Mouse (Mus musculus) stomach, embryonic 14.5 days (tissue): ENCODE results near the gene Txlng. TPM values are rescaled to one million over a fixed set of nuclear protein-coding genes. Genes with fewer than 3 reads are reported as not detected.

Experiments
- ATAC-seq: fragments of 200-750 bp; cut with Nextera tagmentation; 2 replicates; pipeline ENCODE4 v1.8.0; 2017; ENCODE audit warnings: low read depth, moderate TSS enrichment; ENCODE audit not compliant: insufficient number of reproducible peaks, insufficient read depth, low FRiP score
- H3K27ac ChIP-seq: fragments of 300-500 bp; sonication (generic); 2 replicates; pipeline ENCODE4 v1.5.1; 2014; ENCODE audit warnings: mild to moderate bottlenecking, low read length, moderate library complexity, mixed read lengths
- H3K27me3 ChIP-seq: fragments of 300-500 bp; sonication (generic); 2 replicates; pipeline ENCODE4 v1.6.1; 2014; ENCODE audit warnings: low read length, control low read depth, mixed read lengths; ENCODE audit not compliant: control insufficient read depth, insufficient read depth
- H3K36me3 ChIP-seq: fragments of 300-500 bp; sonication (generic); 2 replicates; pipeline ENCODE4 v1.6.1; 2014; ENCODE audit warnings: mild to moderate bottlenecking, control low read depth, low read length, moderate library complexity, mixed read lengths; ENCODE audit not compliant: control insufficient read depth, insufficient read depth
- H3K4me1 ChIP-seq: fragments of 300-500 bp; sonication (generic); 2 replicates; pipeline ENCODE4 v1.6.1; 2014; ENCODE audit warnings: low read length, control low read depth, mixed read lengths; ENCODE audit not compliant: control insufficient read depth, insufficient read depth
- H3K4me2 ChIP-seq: fragments of 300-500 bp; sonication (generic); replicated peaks from 2 replicates; pipeline ENCODE4 v1.6.1; 2014; ENCODE audit warnings: low read depth, low read length, control low read depth
- H3K4me3 ChIP-seq: fragments of 300-500 bp; sonication (generic); 2 replicates; pipeline ENCODE4 v1.5.1; 2014; ENCODE audit warnings: low read depth, low read length, control low read depth
- H3K9ac ChIP-seq: fragments of 300-500 bp; sonication (generic); replicated peaks from 2 replicates; pipeline ENCODE4 v1.6.1; 2014; ENCODE audit warnings: low read depth, mild to moderate bottlenecking, control low read depth, low read length, moderate library complexity, mixed read lengths
- H3K9me3 ChIP-seq: fragments of 300-500 bp; sonication (generic); 2 replicates; pipeline ENCODE4 v1.6.1; 2016; ENCODE audit warnings: low read depth, low read length, control low read depth; ENCODE audit not compliant: control insufficient read depth
- WGBS: fragments of 180-500 bp; shearing (Covaris S2); extraction: QIAGEN DNeasy Blood & Tissue Kit; methylation state at CpG from one replicate; pipeline ENCODE4 v1.1.7; 2014; 5-methylcytosine and 5-hydroxymethylcytosine counted together
- polyA plus RNA-seq: library from polyadenylated mRNA; unstranded; fragments of >200 nt; fragmentation: Nextera tagmentation; extraction: Ambion mirVana; gene quantifications from 2 replicates; pipeline ENCODE4 v1.2.1, GENCODE M21; 2014

Gene Txlng
- polyA plus RNA-seq, 1 experiment from 2014 or later, result 17.0 TPM

DNA sequence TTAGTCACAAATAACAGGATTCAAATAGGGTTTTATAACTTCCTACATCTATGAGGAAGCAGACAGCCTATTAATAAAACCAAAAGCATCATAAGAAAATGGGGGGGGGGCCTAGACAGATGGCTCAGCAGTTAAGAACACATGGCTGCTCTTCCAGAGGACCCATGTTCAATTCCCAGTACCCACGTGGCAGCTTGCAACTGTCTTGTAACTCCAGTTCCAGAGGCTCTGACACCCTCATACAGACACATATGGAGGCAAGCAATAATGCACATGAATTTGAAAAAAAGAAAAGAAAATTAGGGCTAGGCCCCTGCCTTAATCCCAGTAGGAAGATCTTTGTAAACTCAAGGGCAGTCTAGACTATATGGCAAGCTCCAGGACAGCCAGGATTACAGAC, 40.9 kb downstream of the Txlng start:
- Histone ChIP-seq H3K27ac (no peak overlapping the region), H3K4me2 (no peak overlapping the region), H3K36me3 (peaks cover 6% of the 10 kb centered on the region), H3K9ac (no peak overlapping the region), H3K4me3 (no peak overlapping the region), H3K27me3 (no peaks in the 10 kb centered on the region), H3K4me1 (no peaks in the 10 kb centered on the region), H3K9me3 (no peaks in the 10 kb centered on the region)
- ATAC-seq, result no peak
- WGBS, result 67% methylated on average over 1 of the region's 1 CpGs

DNA sequence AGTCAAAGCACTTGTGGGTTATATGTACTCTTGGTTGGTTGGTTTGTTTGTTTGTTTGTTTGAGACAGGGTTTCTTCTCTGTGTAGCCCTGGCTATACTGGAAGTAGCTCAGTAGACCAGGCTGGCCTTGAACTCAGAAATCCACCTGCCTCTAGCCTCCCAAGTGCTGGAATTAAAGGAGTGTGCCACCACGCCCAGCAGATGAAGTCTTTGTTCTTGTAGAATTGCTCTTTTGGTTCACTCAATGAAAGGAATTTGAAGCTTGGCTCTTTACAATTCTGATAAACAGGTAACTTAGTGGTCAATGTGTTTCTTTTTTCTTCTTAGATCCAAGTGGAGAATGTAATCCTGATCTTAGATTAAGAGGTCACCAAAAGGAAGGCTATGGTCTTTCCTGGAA, 58.5 kb downstream of the Txlng start:
- ATAC-seq, result no peak
- Histone ChIP-seq H3K9ac (no peak overlapping the region), H3K4me1 (no peaks in the 10 kb centered on the region), H3K36me3 (peaks cover 18% of the 10 kb centered on the region), H3K4me3 (no peak overlapping the region), H3K27ac (no peak overlapping the region), H3K9me3 (no peaks in the 10 kb centered on the region), H3K4me2 (no peak overlapping the region), H3K27me3 (no peaks in the 10 kb centered on the region)
- 72% methylated on average over 1 of the region's 1 CpGs for WGBS

GRCm38 (mm10) chrX:162761716-162762395, 67.4 kb downstream of the Txlng start:
- no peaks in the 10 kb centered on the region for H3K27me3 ChIP-seq
- H3K36me3 ChIP-seq, result peaks cover 11% of the 10 kb centered on the region; the same call in 1 of the 2 replicates
- no peak for ATAC-seq
- H3K4me2 ChIP-seq, result peak overlapping the region; percentile 44
- 0 out of 2 replicates have a peak overlapping the region, but pooled peaks have one; percentile 85 for H3K9ac ChIP-seq
- WGBS, result 37% methylated on average over 9 of the region's 9 CpGs
- H3K4me1 ChIP-seq, result no peaks in the 10 kb centered on the region
- peak overlapping the region; percentile 61 for H3K4me3 ChIP-seq
- H3K27ac ChIP-seq, result no peak overlapping the region
- no peaks in the 10 kb centered on the region for H3K9me3 ChIP-seq

GRCm38 (mm10) chrX:162760958-162761515, 68.2 kb downstream of the Txlng start:
- Histone ChIP-seq H3K4me3 (peak overlapping the region; percentile 61), H3K9ac (peak overlapping the region; percentile 85), H3K27me3 (no peaks in the 10 kb centered on the region), H3K4me2 (peak overlapping the region; percentile 44), H3K9me3 (no peaks in the 10 kb centered on the region), H3K27ac (peak overlapping the region; percentile 99), H3K36me3 (peaks cover 11% of the 10 kb centered on the region; the same call in 1 of the 2 replicates), H3K4me1 (no peaks in the 10 kb centered on the region)
- 15% methylated on average over 42 of the region's 50 CpGs for WGBS
- ATAC-seq, result no peak

DNA sequence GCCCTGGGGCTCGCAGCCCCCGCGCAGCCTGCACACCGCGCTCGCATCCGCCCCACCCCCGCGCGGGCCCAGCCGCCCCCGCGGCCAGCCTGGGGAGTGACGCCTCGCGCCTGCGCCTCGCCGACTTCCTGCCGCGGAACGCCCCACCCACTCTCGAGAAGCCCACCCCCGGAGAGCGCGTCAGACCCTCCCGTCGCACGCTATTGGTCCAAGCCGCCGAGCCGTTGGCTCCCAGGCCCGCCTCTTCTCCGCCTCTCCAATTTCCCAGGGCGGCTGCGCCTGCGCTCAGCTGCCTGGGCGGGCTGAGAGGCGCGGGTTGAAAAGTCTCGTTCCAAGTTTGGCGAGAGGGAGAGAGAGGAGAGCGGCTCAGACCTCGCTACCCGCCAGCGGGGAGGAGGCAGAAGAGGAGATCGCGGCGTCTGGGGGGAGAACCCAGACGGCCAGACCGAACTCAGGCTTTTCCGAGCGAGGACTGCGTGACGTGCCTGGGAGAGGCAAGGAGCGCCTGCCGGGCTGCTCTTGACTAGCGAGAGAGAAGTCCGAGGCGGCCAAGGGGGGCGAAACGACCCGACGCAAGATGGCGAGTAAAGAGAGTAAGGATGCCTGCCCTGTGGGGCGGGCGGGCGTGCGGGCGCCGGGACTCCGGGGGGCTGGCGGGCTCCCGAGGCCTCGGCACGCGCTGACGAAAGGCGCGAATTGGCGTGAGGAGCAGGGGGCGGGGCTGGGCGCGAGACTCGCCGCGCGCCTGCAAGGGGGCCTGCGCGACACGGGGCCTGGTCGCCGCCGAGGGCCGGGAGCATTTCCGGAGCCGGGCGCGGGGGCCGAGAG, 68.9 kb downstream of the Txlng start, which contains the start of gene Rbbp7:
Gene Rbbp7 (plus strand): TSS at position 288 of the 828 bp plus-strand sequence.
- peak within 1 kb of the TSS; percentile 61 for H3K4me3 ChIP-seq
- no peaks in the 10 kb centered on the region for H3K9me3 ChIP-seq
- H3K27me3 ChIP-seq, result no peaks in the 10 kb centered on the region

DNA sequence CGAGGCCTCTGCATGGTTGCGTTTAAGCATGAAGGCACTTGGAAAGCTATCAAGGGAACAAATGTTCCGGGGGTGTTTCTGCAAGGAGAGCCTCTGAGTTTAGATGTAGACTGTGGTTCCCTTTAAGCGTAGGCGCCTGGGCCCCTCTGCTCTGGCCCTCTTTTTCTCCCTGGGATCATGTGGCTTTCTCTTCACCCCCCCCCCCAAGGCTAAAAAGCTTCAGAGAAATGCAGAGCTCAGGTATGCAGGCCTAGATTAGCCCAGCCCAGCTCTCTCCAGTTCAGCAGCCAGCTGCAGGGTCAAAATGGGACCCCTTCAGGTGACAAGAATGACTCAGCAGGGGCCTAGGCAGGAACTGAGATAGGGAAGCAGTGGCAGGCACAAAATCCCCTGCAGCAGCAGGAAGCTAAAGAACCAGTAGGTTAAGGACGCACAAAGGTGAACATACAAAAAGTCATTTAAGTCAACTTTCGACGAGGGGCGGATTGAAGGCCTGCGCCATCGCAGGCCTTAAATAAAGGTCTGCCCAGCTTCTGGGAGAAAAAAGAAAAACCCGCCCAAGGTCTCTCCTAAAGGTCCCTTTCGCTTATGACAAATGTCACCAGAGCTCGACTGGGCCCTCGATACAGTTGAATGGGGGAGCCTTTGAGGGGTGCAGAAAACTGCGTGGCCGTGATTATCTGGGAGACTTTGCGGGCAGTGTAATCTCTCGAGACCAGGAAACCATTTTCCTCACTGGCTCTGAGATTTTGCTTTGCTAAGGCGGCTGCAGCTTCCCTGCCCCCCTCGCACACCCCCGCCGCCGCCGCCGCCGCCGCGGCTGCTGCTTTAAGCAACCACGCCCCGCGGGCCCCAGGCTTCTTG, 69.8 kb downstream of the Txlng start:
- H3K36me3 ChIP-seq, result peaks cover 6% of the 10 kb centered on the region; the same call in 1 of the 2 replicates
- no peaks in the 10 kb centered on the region for H3K9me3 ChIP-seq
- peak overlapping the region; percentile 22 for H3K4me2 ChIP-seq
- no peaks in the 10 kb centered on the region for H3K4me1 ChIP-seq
- H3K9ac ChIP-seq, result 0 out of 2 replicates have a peak overlapping the region, but pooled peaks have one; percentile 10
- H3K27me3 ChIP-seq, result no peaks in the 10 kb centered on the region
- peak overlapping the region; percentile 94 for H3K27ac ChIP-seq
- H3K4me3 ChIP-seq, result peak overlapping the region; percentile 15; the same call in 1 of the 2 replicates
- 26% methylated on average over 32 of the region's 32 CpGs for WGBS
- ATAC-seq, result peak; percentile 39

More for the DNA sequence above, 68.9 kb downstream of the Txlng start, which contains the start of gene Rbbp7:
- Histone ChIP-seq H3K9ac (peak within 1 kb of the TSS; percentile 85), H3K36me3 (peaks cover 11% of the 10 kb centered on the region; the same call in 1 of the 2 replicates), H3K4me2 (peak within 1 kb of the TSS; percentile 44), H3K4me1 (no peaks in the 10 kb centered on the region), H3K27ac (peak within 1 kb of the TSS; percentile 99)
- ATAC-seq, result peak; percentile 96
- 19% methylated on average over 79 of the region's 100 CpGs for WGBS

DNA sequence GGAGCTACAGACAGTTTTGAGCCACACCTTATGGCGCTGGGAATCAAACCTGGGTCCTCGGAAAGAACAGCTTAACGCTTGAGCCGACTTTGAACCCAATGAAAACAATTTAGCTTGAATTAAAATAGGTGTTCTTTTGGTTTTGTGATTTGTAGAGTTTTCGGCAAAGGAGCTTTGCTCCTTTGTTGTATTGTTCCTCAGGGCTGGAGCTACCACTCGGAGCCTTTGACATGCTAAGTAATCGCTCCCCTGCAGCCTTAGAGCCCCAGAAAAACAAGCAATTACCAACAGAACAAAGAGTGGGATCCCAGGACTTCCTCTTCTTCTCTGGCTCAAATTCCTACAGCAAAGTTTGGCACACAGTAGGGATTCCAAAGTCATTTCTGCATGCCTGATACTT, 73.2 kb downstream of the Txlng start:
- H3K4me3 ChIP-seq, result no peak overlapping the region
- H3K27ac ChIP-seq, result no peak overlapping the region
- H3K9me3 ChIP-seq, result no peaks in the 10 kb centered on the region
- H3K27me3 ChIP-seq, result no peaks in the 10 kb centered on the region
- H3K4me1 ChIP-seq, result no peaks in the 10 kb centered on the region
- H3K4me2 ChIP-seq, result no peak overlapping the region
- WGBS, result 59% methylated on average over 7 of the region's 7 CpGs
- ATAC-seq, result no peak
- H3K9ac ChIP-seq, result no peak overlapping the region
- no peaks in the 10 kb centered on the region for H3K36me3 ChIP-seq
